Mouse (Mus musculus) hematopoietic stem cell, adult 5-6 weeks (primary cell): ENCODE results near the gene Cdkl4. TPM values are rescaled to one million over a fixed set of nuclear protein-coding genes. Genes with fewer than 3 reads are reported as not detected.
"Not testable (repeated sequence)": the region's sequence is repeated elsewhere in the genome, so short reads cannot be mapped to it uniquely, and the experiment has no call there.

Source experiments
- ATAC-seq, 2 experiments: fragments of 125-278 bp in 1 of 2; replicated peaks in 1 of 2; 2 replicates each; pipeline ENCODE4 v1.8.0; 2016 to 2017; ENCODE audit warnings: inconsistent platforms in 2 of 2, mild to moderate bottlenecking in 2 of 2, moderate number of reproducible peaks in 2 of 2, low read depth in 1 of 2, moderate TSS enrichment in 1 of 2; ENCODE audit not compliant: low FRiP score in 2 of 2, poor library complexity in 2 of 2, severe bottlenecking in 2 of 2, insufficient read depth in 1 of 2, low TSS enrichment in 1 of 2
- total RNA-seq: library from RNA; stranded (forward); fragments of 172-1452, 232-1000 nt; gene quantifications from 2 replicates; pipeline ENCODE4 v1.2.3, GENCODE M21; 2017

Gene Cdkl4
- total RNA-seq, 1 experiment from 2014 or later: not detected

DNA sequence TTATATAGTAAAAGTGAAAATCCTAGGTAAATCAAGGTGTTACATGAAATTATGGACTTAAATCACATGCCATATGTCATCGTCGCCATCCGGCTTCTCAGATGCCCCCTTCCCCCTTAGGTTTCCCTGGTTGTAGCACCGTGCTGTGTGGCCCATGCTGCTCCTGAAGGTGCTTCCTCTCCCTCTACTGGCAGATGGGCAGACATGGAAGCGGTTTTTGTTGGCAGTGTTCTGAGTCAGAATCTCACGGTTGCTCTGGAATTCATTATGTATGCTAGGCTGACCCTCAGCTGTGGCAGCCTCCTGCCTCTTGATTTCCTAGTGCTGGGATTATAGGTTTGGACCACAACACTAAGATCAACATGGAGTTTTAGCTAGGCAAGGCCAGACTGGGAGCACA lies 40.5 kb downstream of the Cdkl4 start:
- ATAC-seq: no peak

DNA sequence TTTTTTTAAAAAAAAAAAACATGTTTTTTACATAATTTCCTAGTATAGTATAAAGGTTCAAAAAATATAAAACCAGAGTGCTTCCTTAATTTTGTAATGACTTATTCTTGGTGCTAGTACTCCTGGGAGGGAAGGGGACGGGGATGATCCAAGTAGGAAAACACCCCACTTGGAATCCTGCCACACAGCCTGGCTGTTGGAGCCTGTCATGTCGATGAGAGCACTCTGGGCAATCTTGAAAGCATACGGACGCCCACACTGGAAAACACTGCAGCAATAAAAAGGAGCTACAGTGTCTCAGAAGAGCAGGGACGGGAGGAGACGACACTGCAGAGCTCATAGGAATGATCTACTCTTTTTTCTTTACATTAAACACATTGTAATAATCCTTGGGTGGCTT lies 42.0 kb downstream of the Cdkl4 start:
- no peak for ATAC-seq

DNA sequence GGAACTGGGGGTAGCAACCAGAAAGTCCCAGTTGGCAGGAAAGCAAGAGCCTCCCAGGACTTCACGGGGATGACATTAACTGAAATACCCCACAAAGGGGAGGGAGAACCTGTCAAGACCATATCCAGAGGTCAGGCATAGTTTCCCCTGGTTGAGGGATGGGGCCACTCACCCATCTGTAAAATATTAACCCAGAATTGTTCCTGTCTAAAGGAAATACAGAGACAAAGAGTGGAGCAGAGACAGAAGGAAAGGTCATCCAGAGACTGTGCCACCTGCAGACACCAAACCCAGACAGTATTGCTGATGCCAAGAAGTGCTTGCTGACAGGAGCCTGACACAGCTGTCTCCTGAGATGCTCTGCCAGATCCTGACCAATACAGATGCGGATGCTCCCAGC lies 46.3 kb downstream of the Cdkl4 start:
- ATAC-seq: not testable (repeated sequence)

DNA sequence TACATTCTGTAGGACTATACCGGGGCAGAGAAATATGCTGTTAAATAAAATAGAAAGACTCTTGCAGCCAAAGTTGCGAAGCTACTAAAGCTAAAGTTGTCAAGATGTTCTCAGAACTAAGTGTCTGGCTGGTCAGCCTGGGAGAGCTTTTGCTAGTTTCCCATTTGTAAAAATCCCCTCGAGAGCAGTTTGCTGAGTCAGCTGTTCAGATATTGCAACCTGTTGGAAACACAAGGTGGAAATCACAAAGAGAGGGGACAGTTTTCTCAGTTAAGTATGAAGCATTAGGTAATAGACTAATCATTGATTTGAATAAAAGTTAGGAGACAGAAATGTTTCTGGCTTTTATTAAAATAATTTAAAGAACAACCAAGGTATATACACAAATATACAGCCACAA lies 54.4 kb downstream of the Cdkl4 start:
- ATAC-seq: no peak

DNA sequence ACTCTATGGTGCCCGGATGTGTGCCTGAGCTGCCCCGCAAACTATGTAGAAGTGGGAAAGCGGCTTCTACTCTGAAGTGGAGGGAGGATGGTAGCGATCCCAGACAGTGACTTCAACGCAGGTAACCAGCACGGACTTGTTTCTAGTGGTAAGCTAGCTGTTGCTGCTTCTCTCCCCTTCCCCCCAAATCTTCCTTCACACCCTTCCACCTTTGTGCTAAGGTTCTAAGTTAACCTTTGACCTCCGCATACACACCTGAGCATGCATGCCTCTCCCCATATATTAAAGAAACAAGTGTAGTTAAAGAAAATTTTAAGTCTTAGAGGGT lies 55.4 kb downstream of the Cdkl4 start:
- no peak for ATAC-seq

DNA sequence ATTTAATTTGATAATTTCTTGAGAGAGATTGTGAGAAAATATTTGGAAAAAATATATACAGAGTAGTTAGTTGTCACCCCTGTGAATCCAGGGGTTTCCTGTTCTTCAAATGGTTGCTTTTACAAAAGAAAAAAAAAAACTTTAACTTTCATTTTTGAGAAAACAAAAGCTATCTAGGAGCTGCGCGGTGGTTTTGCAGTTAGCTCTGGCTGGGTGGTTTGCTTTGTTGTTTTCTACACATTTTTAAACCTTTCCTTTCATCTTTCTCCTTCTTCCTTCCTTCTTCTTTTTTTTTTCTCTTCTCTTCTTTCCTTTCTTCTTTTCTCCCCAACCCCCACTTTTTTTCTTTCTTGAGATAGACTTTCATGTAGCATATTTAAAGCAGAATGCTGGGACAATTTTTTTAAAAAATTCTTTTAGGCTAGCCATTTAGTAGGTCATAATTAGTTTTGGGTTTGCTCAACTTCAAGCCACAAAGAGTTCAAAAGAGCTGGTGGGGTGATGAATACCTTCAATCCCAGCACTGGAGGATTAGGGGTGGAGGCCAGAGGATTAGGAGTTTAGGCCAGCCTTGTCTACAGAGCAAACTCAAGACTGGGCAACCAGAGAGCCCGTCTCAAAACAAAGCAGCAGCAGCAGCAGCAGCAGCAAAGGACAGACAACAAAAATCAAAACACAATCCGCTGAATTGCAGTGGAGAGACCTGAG lies 55.9 kb downstream of the Cdkl4 start:
- ATAC-seq: 0 out of 4 replicates have a peak, but pooled peaks of 1 of the 2 experiments have one; percentile 17

DNA sequence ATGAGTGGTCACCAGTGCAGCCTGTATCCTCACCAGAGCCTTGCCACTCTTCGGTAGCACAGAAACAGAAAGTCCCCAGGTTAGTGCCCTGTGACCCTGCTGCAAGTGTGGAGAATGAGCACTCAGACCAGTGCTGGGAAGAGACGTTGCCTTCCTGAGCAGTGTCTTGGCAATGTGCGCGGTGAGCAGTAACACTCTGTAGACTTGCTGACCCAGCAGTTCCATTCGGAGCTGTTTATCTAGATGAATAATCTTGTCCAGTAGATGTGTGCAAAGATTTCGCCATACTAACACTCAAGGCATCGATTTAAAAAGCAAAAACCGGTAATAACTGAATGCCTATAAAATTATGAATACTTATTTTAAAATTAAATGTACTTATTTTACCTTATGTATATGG lies 57.1 kb downstream of the Cdkl4 start:
- no peak for ATAC-seq

DNA sequence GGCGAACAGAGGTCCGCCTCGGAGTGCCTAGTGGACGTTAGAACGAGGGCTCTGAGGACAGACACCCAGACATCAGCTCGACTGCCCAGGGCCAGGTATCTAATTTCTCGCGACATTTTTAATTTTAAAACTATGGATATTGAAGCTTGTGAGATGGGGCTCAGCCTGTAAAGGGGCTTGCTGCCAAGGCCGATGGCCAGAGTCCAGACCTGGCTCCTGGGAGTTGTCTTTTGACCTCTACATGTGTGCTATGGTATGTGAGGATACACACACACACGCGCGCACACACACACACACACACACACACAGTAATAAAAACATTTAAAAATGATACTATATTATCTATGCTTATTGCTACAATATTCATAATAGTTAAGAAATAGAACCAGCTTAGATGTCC lies 58.8 kb downstream of the Cdkl4 start:
- ATAC-seq: no peak

DNA sequence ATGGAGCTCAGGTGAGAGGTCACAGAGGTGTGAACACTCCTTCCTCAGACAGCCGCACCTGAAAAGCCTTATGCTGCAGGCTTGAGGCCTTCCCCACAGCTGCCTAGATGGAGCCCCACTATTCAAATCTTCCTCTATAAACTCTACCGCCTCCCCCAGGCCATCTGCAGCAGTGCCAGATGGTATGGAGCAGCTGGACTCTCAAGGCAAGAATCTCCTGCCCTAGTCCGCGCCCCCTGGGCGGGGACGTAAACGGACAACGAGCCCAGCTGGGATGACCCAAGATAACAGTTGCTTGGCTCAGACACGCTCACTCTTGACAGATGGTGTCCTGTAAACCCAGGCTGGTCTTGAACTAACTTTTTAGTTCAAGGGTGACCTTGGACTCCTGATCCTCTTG lies 60.4 kb downstream of the Cdkl4 start:
- ATAC-seq: no peak

DNA sequence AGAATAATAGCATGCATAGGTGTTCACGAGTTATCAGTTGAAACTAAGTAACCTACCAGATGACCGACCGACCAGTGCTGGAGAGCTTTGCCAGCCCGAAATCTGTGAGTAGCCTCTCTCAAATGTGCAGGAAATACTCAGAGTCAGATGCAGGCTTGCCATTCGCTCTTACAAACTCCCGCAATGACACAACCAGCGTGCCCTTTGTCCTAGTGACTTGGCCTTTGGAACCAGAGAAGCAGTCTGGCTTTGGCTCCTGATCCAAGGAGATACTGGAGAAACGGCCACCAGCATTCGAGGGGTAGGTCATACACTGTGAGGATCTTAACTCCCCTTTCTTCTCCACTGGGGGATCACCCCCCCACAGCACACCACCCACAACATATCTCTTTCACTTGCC lies 61.7 kb downstream of the Cdkl4 start:
- ATAC-seq: no peak

DNA sequence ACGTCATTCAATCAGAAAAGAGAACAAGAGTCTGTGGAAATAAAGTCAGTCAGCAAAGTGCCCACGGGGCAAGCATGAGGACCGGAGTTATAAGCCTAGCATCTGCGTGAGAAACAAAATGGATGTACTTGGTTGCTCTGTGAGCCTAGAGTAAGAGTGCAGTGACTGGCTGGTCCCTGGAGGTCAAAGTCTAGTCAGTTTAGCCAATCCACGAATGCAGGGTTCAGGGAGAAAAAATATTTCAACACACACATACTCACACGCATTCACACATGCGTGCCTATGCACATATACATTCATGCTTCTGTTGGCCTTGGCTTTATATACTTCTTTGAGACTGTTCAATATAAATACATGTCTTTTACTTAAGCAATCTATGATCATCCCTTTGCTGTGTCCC lies 62.1 kb downstream of the Cdkl4 start:
- no peak for ATAC-seq

DNA sequence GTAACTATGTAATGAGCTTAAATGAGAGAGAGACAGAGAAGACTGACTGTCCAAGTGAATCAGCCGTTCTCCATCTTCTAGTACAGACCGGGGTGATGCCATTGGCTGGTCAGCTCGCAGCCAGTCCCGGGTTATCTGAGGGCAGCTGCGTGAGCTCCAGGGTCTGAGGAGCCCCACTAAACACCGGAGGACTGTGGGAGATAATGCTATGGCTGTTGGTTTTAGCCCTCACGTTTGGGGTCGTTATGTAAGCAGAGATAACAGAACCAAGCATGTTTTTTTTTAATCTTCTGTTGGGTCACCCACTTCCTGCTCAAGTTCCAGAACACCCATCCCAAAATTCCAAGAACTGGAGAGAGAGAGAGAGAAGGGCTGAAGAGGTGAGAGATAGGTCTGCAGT lies 63.8 kb downstream of the Cdkl4 start:
- no peak for ATAC-seq

DNA sequence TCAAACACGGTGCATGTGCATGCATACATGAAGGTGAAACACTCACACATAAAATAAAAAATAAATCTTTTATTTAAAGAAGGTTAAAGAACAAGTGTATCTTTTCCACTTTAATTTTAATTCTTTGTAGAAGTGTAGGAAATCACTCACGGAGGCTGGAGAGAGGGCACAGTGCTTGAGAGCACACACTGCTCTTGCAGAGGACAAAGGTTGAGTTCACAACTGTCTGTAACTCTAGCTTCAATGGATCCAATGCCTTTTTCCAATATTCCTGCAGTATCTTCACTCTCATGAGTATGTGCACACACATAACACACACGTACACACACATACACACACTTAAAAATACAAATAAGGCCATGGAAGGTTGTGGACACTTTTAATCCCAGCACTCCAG lies 67.2 kb downstream of the Cdkl4 start:
- ATAC-seq: no peak

DNA sequence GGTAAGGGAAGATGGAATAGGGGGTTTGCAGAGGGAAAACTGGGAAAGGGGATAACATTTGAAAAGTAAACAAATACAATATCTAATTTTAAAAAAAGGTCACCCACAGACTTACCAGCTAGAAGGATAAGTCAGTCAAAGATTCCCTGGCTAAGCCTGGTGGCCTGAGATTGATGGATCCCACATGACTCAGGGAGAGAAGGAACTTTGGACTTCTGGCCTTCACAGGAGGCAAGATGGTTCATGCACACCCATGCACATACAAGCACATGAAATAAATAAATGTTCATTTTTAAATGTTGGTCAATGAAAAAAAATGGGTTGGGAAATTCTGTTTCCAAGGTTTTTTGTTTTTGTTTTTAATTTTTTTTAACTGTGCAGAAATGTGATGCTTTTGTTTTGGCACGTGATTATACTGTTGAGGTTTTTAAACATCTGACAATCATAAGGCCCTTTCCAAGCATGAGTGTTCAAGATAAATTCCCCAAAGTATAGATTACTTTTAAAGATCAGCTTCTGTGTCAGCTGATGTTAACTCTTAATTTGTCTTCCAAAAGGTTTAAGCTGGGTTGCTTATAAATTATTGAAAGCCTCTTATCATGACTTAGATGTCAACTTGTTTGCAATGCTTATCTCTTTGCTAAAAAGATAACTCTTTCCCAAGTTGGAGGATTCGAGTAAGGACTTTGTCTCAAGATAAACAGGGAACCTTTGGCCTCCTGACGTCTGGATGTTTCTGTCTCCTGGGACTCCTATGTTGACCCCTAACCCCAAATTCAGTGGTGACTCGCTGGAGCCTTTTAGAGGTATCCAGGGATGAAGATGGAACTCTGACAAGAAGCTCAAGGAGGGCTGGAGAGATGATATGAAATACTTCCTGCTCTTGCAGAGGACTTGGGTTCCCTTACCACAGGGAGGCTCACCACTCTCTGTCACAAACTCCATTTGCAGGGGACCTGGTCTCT lies 67.8 kb downstream of the Cdkl4 start:
- no peak for ATAC-seq

DNA sequence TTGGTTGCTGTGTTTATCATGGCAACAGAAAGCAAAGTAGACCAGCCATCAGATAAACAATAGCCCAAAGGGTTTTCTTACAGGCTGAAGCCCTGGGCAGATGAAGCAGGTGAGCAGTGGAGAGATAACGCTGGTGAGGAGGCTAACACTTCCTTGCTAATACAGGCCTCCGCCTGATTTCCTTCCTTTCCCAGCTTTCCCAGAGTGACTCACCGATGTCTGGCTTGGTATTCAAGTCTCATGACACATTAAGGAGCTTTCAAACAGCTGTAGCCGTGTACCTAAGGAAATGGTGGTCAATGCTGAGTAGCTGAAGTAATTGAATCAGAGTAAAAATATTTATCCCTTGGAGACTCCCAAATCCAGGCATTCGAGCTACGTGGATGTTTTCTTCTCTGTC lies 71.8 kb downstream of the Cdkl4 start:
- ATAC-seq: no peak

DNA sequence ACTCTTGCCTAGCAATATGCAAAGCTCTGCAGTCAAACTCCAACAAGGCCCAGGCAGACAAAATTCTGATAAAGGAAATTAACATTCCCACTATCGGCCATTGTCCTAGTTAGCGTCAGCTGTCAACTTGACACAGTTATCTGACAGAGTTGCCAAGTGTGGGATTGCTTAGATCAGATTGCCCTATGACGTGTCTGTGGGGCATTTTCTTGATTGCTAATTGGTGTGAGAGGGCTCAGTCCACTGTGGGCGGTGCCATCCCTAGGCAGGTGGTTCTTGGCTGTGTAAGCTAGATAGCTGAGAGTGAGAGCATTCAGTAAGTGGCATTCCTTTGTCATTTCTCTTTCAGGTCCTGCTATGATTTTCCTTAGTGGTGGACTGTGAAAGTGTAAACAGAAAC lies 72.3 kb downstream of the Cdkl4 start:
- no peak for ATAC-seq

DNA sequence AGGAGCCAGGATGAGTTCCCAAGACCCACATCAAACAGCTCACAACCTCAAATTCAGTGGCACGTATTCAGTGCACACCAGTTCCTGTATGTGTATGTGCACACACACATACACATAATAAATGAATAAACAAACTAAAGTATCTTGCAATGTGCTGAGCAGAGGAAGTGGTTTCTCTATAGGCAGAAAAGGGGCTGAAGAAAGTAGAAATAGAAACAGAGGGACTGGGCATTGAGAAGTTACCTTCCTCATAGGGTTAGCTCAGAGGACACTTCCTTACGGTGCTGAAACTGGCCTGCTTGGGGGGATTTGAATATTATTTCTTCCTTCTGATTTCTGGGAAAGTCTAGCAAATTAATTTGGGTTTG lies 75.8 kb downstream of the Cdkl4 start:
- peak in 1 of 2 experiments; percentile 54; a peak in 2 of 4 replicates for ATAC-seq

DNA sequence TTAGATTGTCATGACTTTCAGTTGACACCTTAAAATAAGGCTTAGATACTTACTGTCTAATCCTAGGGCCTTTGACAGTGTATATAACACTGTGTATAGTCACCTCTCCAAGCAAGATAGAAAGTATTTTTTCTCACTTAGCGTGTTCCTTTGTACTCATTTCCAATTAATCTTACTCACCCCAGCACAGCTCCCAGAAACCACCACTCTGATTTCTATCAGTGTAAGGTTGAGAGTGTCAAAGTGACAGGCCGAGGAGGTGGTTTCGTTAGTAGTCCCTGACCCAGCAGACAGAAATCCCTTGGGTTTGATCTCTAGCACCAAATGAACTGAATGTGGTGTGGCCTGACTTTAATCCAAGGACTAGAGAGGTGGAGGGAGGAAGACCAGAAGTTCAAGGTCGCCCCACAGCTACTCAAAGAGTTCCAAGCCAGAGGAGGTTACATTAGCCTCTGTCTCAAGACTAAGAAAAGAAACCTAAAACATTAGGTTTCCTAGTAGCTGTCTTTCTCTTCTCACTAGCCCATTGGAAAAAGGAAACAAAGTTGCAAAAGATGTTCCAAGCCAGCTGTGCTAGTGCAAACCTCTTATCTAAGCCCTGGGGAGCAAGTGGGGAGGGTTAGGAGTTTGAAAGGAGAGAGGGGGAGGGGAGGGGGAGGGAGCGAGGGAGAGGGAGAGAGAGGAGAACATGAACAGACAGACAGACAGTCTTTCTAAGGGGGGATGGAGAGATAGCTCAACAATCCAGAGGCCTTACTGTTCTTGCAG lies 76.4 kb downstream of the Cdkl4 start:
- 0 out of 4 replicates have a peak, but pooled peaks of 1 of the 2 experiments have one; percentile 20 for ATAC-seq
